Mouse (Mus musculus): ENCODE results near the gene Zfp180. TPM values are rescaled to one million over a fixed set of nuclear protein-coding genes. Genes with fewer than 3 reads are reported as not detected.

The Zfp180 gene
- polyA plus RNA-seq, 1 experiment from 2014 or later: 34.3 TPM

Other genes starting within 250 kb of the Zfp180 start
- gene Vmn1r176, start 244.6 kb upstream of the Zfp180 start, polyA plus RNA-seq (2014; fragmentation: Nextera tagmentation; extraction: Ambion mirVana): not detected in 2 replicates
- not detected in 2 replicates for gene Vmn1r177, start 215.5 kb upstream of the Zfp180 start, polyA plus RNA-seq (2014; fragmentation: Nextera tagmentation; extraction: Ambion mirVana)
- not detected in 2 replicates for gene Vmn1r178, start 189.9 kb upstream of the Zfp180 start, polyA plus RNA-seq (2014; fragmentation: Nextera tagmentation; extraction: Ambion mirVana)
- gene Vmn1r179, start 154.9 kb upstream of the Zfp180 start, polyA plus RNA-seq (2014; fragmentation: Nextera tagmentation; extraction: Ambion mirVana): not detected in 2 replicates
- not detected in 2 replicates for gene Vmn1r180, start 131.3 kb upstream of the Zfp180 start, polyA plus RNA-seq (2014; fragmentation: Nextera tagmentation; extraction: Ambion mirVana)
- gene Vmn1r181, start 107.3 kb upstream of the Zfp180 start, polyA plus RNA-seq (2014; fragmentation: Nextera tagmentation; extraction: Ambion mirVana): not detected in 2 replicates
- not detected in 2 replicates for gene V1rd19, start 80.2 kb upstream of the Zfp180 start, polyA plus RNA-seq (2014; fragmentation: Nextera tagmentation; extraction: Ambion mirVana)
- not detected in 2 replicates for gene Vmn1r183, start 28.7 kb upstream of the Zfp180 start, polyA plus RNA-seq (2014; fragmentation: Nextera tagmentation; extraction: Ambion mirVana)
- 8.5 and 9.0 TPM in 2 replicates for gene Zfp112, start 30.4 kb downstream of the Zfp180 start, polyA plus RNA-seq (2014; fragmentation: Nextera tagmentation; extraction: Ambion mirVana)
- 26.1 and 28.8 TPM in 2 replicates for gene Zfp235, start 52.2 kb downstream of the Zfp180 start, polyA plus RNA-seq (2014; fragmentation: Nextera tagmentation; extraction: Ambion mirVana)
- gene Zfp114, start 93.1 kb downstream of the Zfp180 start, polyA plus RNA-seq (2014; fragmentation: Nextera tagmentation; extraction: Ambion mirVana): 3.7 and 4.0 TPM in 2 replicates
- 4.0 and 5.5 TPM in 2 replicates for gene Zfp111, start 129.5 kb downstream of the Zfp180 start, polyA plus RNA-seq (2014; fragmentation: Nextera tagmentation; extraction: Ambion mirVana)
- gene Zfp109, start 155.6 kb downstream of the Zfp180 start, polyA plus RNA-seq (2014; fragmentation: Nextera tagmentation; extraction: Ambion mirVana): 2.9 and 3.9 TPM in 2 replicates
- 7.1 TPM in 2 replicates for gene Zfp108, start 172.9 kb downstream of the Zfp180 start, polyA plus RNA-seq (2014; fragmentation: Nextera tagmentation; extraction: Ambion mirVana)
- 8.1 and 9.5 TPM in 2 replicates for gene Zfp93, start 188.5 kb downstream of the Zfp180 start, polyA plus RNA-seq (2014; fragmentation: Nextera tagmentation; extraction: Ambion mirVana)
- 33.5 and 34.0 TPM in 2 replicates for gene Zfp61, start 219.3 kb downstream of the Zfp180 start, polyA plus RNA-seq (2014; fragmentation: Nextera tagmentation; extraction: Ambion mirVana)
- 19.6 and 20.9 TPM in 2 replicates for gene Zfp94, start 234.7 kb downstream of the Zfp180 start, polyA plus RNA-seq (2014; fragmentation: Nextera tagmentation; extraction: Ambion mirVana)